Mouse (Mus musculus) cortical plate, adult 2 months (tissue): ENCODE measurements around the gene H2-DMa. TPM values are rescaled to one million over a fixed set of nuclear protein-coding genes. Genes with fewer than 3 reads are reported as not detected.

Experiments used
- H3K27ac ChIP-seq: fragments of 200-500 bp; 2 replicates; pipeline ENCODE4 v1.5.1; 2012; ENCODE audit warnings: low read length, control low read depth, inconsistent platforms; ENCODE audit not compliant: insufficient read depth
- H3K4me1 ChIP-seq: fragments of 200-500 bp; 2 replicates; pipeline ENCODE4 v1.6.1; 2011; ENCODE audit warnings: low read length; ENCODE audit not compliant: control insufficient read depth, insufficient read depth
- H3K4me3 ChIP-seq: fragments of 200-500 bp; 2 replicates; pipeline ENCODE4 v1.5.1; 2011; ENCODE audit warnings: mild to moderate bottlenecking, low read length, control low read depth; ENCODE audit not compliant: insufficient read depth
- CTCF ChIP-seq: fragments of 200-500 bp; IDR thresholded peaks from 2 replicates; pipeline ENCODE4 v1.5.1; 2011; ENCODE audit warnings: mild to moderate bottlenecking, control low read depth, low read length; ENCODE audit not compliant: insufficient read depth; ENCODE audit errors: extremely low read depth
- POLR2A ChIP-seq: fragments of 200-500 bp; IDR thresholded peaks from 2 replicates; pipeline ENCODE4 v1.6.1; 2011; ENCODE audit warnings: mild to moderate bottlenecking, low read length, control low read depth; ENCODE audit not compliant: insufficient read depth; ENCODE audit errors: extremely low read depth
- polyA plus RNA-seq: library from polyadenylated mRNA; depleted of rRNA; stranded (reverse); fragments of >200 nt; gene quantifications from 2 replicates; pipeline ENCODE4 v1.2.3, GENCODE M21; 2012

H2-DMa gene
- polyA plus RNA-seq, 1 experiment, result 29.4 TPM

GRCm38 (mm10) chr17:34116736-34117370, 2.5 kb upstream of the H2-DMa start:
- no peak for TF ChIP-seq CTCF
- no peak for TF ChIP-seq POLR2A

GRCm38 (mm10) chr17:34117421-34118112, 1.8 kb upstream of the H2-DMa start:
- peak overlapping the region; percentile 99 for H3K4me3 ChIP-seq
- no peaks in the 10 kb centered on the region; the same call in 1 of the 2 replicates for H3K4me1 ChIP-seq
- no peak overlapping the region for H3K27ac ChIP-seq
- TF ChIP-seq CTCF (no peak), POLR2A (no peak)

More at GRCm38 (mm10) chr17:34116736-34117370, 2.5 kb upstream of the H2-DMa start:
- H3K4me1 ChIP-seq, result no peaks in the 10 kb centered on the region; the same call in 1 of the 2 replicates
- H3K4me3 ChIP-seq, result peak overlapping the region; percentile 99
- H3K27ac ChIP-seq, result no peak overlapping the region

GRCm38 (mm10) chr17:34118113-34118872, 1.0 kb upstream of the H2-DMa start:
- H3K4me1 ChIP-seq, result no peaks in the 10 kb centered on the region; the same call in 1 of the 2 replicates

GRCm38 (mm10) chr17:34118873-34119248, 480 bp upstream of the H2-DMa start:
- Histone ChIP-seq H3K27ac (peak overlapping the region; percentile 44; the same call in 1 of the 2 replicates), H3K4me1 (peaks cover under 1% of the 10 kb centered on the region), H3K4me3 (peak overlapping the region; percentile 99)
- TF ChIP-seq CTCF (no peak), POLR2A (no peak)

More at GRCm38 (mm10) chr17:34118113-34118872, 1.0 kb upstream of the H2-DMa start:
- TF ChIP-seq CTCF, result no peak
- TF ChIP-seq POLR2A, result no peak
- H3K4me3 ChIP-seq, result peak overlapping the region; percentile 99
- peak overlapping the region; percentile 44; the same call in 1 of the 2 replicates for H3K27ac ChIP-seq

- Histone ChIP-seq H3K4me1 (peaks cover 2% of the 10 kb centered on the region), H3K4me3 (peak overlapping the region; percentile 99), H3K27ac (peak overlapping the region; percentile 100)
- TF ChIP-seq CTCF (no peak), POLR2A (peak; percentile 34; the same call in 1 of the 2 replicates)
Observed at GRCm38 (mm10) chr17:34120180-34120723, 911 bp downstream of the H2-DMa start.

- H3K4me3 ChIP-seq, result peak overlapping the region; percentile 99
- peak overlapping the region; percentile 100 for H3K27ac ChIP-seq
- no peak for TF ChIP-seq POLR2A
- no peak for TF ChIP-seq CTCF
- peaks cover 2% of the 10 kb centered on the region for H3K4me1 ChIP-seq
Observed at GRCm38 (mm10) chr17:34120814-34121171, 1.5 kb downstream of the H2-DMa start.

GRCm38 (mm10) chr17:34121172-34121878, 2.0 kb downstream of the H2-DMa start:
- peak overlapping the region; percentile 99 for H3K4me3 ChIP-seq
- peaks cover 2% of the 10 kb centered on the region for H3K4me1 ChIP-seq
- TF ChIP-seq CTCF (no peak), POLR2A (peak; percentile 69)
- H3K27ac ChIP-seq, result peak overlapping the region; percentile 99

GRCm38 (mm10) chr17:34121879-34122187, 2.5 kb downstream of the H2-DMa start:
- H3K4me1 ChIP-seq, result peaks cover 2% of the 10 kb centered on the region
- TF ChIP-seq CTCF, result no peak
- no peak for TF ChIP-seq POLR2A
- peak overlapping the region; percentile 99 for H3K4me3 ChIP-seq
- peak overlapping the region; percentile 99 for H3K27ac ChIP-seq

- TF ChIP-seq CTCF, result no peak
- peak; percentile 59; the same call in 1 of the 2 replicates for TF ChIP-seq POLR2A
- Histone ChIP-seq H3K4me1 (peaks cover 2% of the 10 kb centered on the region), H3K27ac (peak within 1 kb of the TSS; percentile 99), H3K4me3 (peak within 1 kb of the TSS; percentile 99)
Observed at GRCm38 (mm10) chr17:34122188-34122984, 3.0 kb downstream of the H2-DMa start, which contains the start of gene Brd2. Brd2 (minus strand) TSS chr17:34122634.
